Mouse (Mus musculus): Measurements from ENCODE around the gene Mgmt. TPM values are rescaled to one million over a fixed set of nuclear protein-coding genes. Genes with fewer than 3 reads are reported as not detected.

Mgmt gene
- total and polyA plus RNA-seq, 2 experiments from 2014 or later = 5.4 to 6.4 TPM

DNA sequence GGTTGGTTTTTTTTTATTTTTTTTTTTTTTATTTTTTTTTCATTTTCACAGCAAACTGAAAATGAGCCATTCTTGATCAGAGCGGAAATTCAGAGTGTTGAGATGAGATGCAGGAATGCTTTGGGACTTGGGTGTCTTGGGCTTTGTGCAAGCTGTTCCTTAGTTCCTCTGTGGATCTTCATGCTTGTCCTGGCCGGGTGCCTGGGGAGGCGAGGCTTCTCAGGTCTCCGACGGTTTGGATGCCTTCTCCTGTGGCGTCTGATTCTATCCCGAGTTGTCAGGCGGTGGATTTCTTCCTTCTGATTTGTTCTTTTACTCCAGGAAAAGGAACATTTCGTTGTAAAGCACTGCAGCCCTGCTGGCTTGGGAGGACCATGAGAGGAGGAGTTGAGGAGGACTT lies 51.7 kb downstream of the Mgmt start:
- Histone ChIP-seq H3K36me3 (replicated peaks; ENCODE audit: control insufficient read depth, insufficient read depth, low read length) (no peaks in the 10 kb centered on the region), H3K27ac (ENCODE audit: low read depth) (no peak overlapping the region), H3K9ac (replicated peaks; ENCODE audit: low read depth, low read length) (no peak overlapping the region), H3K4me1 (ENCODE audit: control insufficient read depth, insufficient read depth) (peaks cover 13% of the 10 kb centered on the region), H3K27me3 (ENCODE audit: control insufficient read depth, insufficient read depth, low read length) (no peaks in the 10 kb centered on the region), H3K9me3 (replicated peaks; ENCODE audit: control insufficient read depth, low read length) (no peaks in the 10 kb centered on the region), H3K4me2 (ENCODE audit: low read depth, low read length) (no peak overlapping the region), H3K4me3 (ENCODE audit: low read depth, low read length) (no peak overlapping the region)
- no peak for TF ChIP-seq CTCF (IDR thresholded peaks at IDR 0.05; ENCODE audit: low read depth)
- no peak for TF ChIP-seq EP300 (IDR thresholded peaks at IDR 0.05; ENCODE audit: low read depth)
- 59% methylated on average over 9 of the region's 9 CpGs for WGBS
- peak; percentile 6 for DNase-seq (ENCODE audit: low spot score)
- ATAC-seq (ENCODE audit: insufficient read depth, low read depth) = no peak

DNA sequence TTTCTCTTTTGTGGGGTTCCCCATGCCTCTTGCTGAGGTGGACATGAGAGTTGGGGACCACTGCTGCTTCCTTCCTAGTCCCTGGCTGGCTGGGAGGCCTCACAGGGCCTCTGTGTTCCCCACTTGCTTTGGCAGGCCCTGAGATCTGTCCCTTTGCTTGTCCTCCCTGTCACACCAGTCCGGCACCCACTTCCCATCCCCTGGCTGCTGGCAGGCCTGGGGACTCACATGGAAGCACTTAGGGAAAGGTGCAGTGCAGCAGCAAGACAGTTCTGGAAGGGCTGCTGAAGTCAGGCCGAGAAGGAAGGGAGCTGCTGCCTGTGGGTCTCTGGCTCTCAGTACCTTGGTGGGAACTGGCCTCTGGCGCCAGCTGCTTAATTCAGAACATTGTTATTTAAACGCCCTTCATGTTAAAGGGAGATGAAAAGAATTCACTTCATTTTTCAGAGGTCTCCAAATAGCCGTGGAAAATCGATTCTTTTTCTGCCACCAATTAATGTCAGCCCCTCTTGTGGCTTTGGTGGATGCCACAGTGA lies 53.9 kb downstream of the Mgmt start:
- Histone ChIP-seq H3K9me3 (replicated peaks; ENCODE audit: control insufficient read depth, low read length) (no peaks in the 10 kb centered on the region), H3K4me3 (ENCODE audit: low read depth, low read length) (no peak overlapping the region), H3K27ac (ENCODE audit: low read depth) (no peak overlapping the region), H3K4me1 (ENCODE audit: control insufficient read depth, insufficient read depth) (peaks cover 13% of the 10 kb centered on the region), H3K27me3 (ENCODE audit: control insufficient read depth, insufficient read depth, low read length) (no peaks in the 10 kb centered on the region), H3K9ac (replicated peaks; ENCODE audit: low read depth, low read length) (no peak overlapping the region), H3K4me2 (ENCODE audit: low read depth, low read length) (no peak overlapping the region), H3K36me3 (replicated peaks; ENCODE audit: control insufficient read depth, insufficient read depth, low read length) (no peaks in the 10 kb centered on the region)
- DNase-seq (ENCODE audit: low spot score) (no peak), ATAC-seq (ENCODE audit: insufficient read depth, low read depth) (no peak)
- TF ChIP-seq EP300 (IDR thresholded peaks at IDR 0.05; ENCODE audit: low read depth) = no peak
- TF ChIP-seq CTCF (IDR thresholded peaks at IDR 0.05; ENCODE audit: low read depth) = no peak
- 69% methylated on average over 6 of the region's 6 CpGs for WGBS

DNA sequence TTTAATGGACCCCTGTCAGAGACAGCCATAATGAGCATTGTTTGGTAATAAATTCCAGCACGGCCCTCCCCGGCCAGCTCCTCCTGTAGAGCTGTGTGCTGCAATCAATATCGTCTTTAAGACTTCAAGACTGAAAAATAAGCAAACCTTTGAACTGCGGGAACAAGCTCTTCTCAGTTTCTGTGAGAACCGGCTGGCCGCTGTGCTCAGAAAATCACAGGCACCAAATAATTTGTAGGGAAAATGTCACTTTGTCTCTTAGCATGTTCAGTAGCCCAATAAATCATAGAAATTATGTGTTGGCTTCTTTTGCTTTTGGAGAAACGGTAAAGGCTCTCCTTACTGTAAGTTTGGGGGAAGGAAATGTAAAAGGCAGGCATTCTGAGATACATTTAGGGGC lies 58.2 kb downstream of the Mgmt start:
- H3K9me3 ChIP-seq (replicated peaks; ENCODE audit: control insufficient read depth, low read length) = no peaks in the 10 kb centered on the region
- no peaks in the 10 kb centered on the region for H3K36me3 ChIP-seq (replicated peaks; ENCODE audit: control insufficient read depth, insufficient read depth, low read length)
- no peak overlapping the region for H3K4me3 ChIP-seq (ENCODE audit: low read depth, low read length)
- peaks cover 3% of the 10 kb centered on the region; the same call in 1 of the 2 replicates for H3K4me1 ChIP-seq (ENCODE audit: control insufficient read depth, insufficient read depth)
- no peak overlapping the region for H3K4me2 ChIP-seq (ENCODE audit: low read depth, low read length)
- no peak overlapping the region for H3K9ac ChIP-seq (replicated peaks; ENCODE audit: low read depth, low read length)
- no peaks in the 10 kb centered on the region for H3K27me3 ChIP-seq (ENCODE audit: control insufficient read depth, insufficient read depth, low read length)
- DNase-seq (ENCODE audit: low spot score) = no peak
- no peak for TF ChIP-seq CTCF (IDR thresholded peaks at IDR 0.05; ENCODE audit: low read depth)
- TF ChIP-seq EP300 (IDR thresholded peaks at IDR 0.05; ENCODE audit: low read depth) = no peak
- no peak overlapping the region for H3K27ac ChIP-seq (ENCODE audit: low read depth)
- no peak for ATAC-seq (ENCODE audit: insufficient read depth, low read depth)
- WGBS = 74% methylated on average over 7 of the region's 7 CpGs

DNA sequence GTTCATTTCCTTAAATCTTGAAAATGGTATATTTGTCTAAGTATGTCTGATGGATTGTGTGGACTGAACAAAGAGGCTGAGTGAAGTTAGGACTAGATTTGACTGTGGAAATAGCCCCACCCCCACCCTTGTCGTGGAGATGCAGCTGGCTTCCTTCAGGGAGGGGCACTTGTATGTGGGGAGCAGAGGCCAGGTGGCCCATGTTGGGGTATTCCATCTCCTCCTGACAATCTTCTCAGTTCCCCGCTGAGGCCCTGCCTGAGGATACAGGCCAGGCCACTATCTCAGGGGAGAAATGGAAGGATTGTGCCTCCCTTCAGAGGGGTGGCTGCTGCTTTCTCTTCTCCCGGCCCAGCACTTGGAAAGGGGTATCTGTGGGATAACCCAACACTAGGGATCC lies 58.8 kb downstream of the Mgmt start:
- no peak for ATAC-seq (ENCODE audit: insufficient read depth, low read depth)
- WGBS = 52% methylated on average over 3 of the region's 3 CpGs
- Histone ChIP-seq H3K27ac (ENCODE audit: low read depth) (no peak overlapping the region), H3K9me3 (replicated peaks; ENCODE audit: control insufficient read depth, low read length) (no peaks in the 10 kb centered on the region), H3K4me2 (ENCODE audit: low read depth, low read length) (no peak overlapping the region), H3K4me1 (ENCODE audit: control insufficient read depth, insufficient read depth) (peaks cover under 1% of the 10 kb centered on the region; the same call in 1 of the 2 replicates), H3K9ac (replicated peaks; ENCODE audit: low read depth, low read length) (no peak overlapping the region), H3K27me3 (ENCODE audit: control insufficient read depth, insufficient read depth, low read length) (no peaks in the 10 kb centered on the region), H3K36me3 (replicated peaks; ENCODE audit: control insufficient read depth, insufficient read depth, low read length) (no peaks in the 10 kb centered on the region), H3K4me3 (ENCODE audit: low read depth, low read length) (no peak overlapping the region)
- no peak for TF ChIP-seq EP300 (IDR thresholded peaks at IDR 0.05; ENCODE audit: low read depth)
- no peak for TF ChIP-seq CTCF (IDR thresholded peaks at IDR 0.05; ENCODE audit: low read depth)
- DNase-seq (ENCODE audit: low spot score) = no peak

DNA sequence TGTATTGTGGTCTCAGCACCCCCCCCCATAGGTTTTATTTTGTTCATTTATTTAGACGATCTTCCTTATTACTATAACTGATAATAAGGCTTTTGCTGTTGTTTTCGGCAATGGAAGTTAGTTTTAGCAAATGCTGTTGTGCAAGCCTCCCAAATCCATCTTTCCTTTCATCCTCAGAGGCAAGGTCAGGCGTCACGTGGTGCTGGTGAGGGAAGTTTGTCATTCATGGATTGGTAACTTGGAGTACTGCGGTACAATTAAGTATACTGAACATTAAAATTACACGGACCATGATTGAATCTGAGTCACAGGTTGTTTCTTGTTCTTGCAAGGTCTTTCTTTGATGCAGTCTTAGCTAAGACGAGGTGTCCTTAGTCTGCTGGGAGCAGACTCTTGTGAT lies 77.9 kb downstream of the Mgmt start:
- DNase-seq (ENCODE audit: low spot score) (no peak), ATAC-seq (ENCODE audit: insufficient read depth, low read depth) (no peak)
- H3K9ac ChIP-seq (replicated peaks; ENCODE audit: low read depth, low read length) = no peak overlapping the region
- H3K27ac ChIP-seq (ENCODE audit: low read depth) = no peak overlapping the region
- H3K4me2 ChIP-seq (ENCODE audit: low read depth, low read length) = no peak overlapping the region
- H3K4me1 ChIP-seq (ENCODE audit: control insufficient read depth, insufficient read depth) = no peaks in the 10 kb centered on the region
- no peak overlapping the region for H3K4me3 ChIP-seq (ENCODE audit: low read depth, low read length)
- no peaks in the 10 kb centered on the region for H3K9me3 ChIP-seq (replicated peaks; ENCODE audit: control insufficient read depth, low read length)
- WGBS = 88% methylated on average over 7 of the region's 7 CpGs
- no peaks in the 10 kb centered on the region for H3K27me3 ChIP-seq (ENCODE audit: control insufficient read depth, insufficient read depth, low read length)
- no peak for TF ChIP-seq EP300 (IDR thresholded peaks at IDR 0.05; ENCODE audit: low read depth)
- no peak for TF ChIP-seq CTCF (IDR thresholded peaks at IDR 0.05; ENCODE audit: low read depth)
- H3K36me3 ChIP-seq (replicated peaks; ENCODE audit: control insufficient read depth, insufficient read depth, low read length) = no peaks in the 10 kb centered on the region

DNA sequence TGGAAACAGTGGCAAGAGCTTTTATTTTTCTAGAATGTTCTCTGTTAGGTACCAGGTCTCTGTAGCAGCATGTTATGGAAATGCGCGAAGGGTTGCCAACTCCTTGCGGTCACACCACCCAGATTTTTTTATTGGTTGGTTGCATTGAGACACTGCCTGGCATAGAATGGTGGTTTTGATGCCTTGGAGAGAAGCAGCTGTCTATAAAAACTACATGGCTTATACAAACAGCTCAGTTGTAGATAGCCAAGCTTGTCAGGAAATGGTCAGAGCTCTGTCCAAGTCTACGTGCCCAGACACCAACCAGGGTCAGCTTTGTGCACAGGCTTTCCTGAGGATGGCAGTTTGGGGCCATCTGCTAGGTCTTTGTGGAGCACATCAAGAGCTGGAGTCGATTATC lies 80.6 kb downstream of the Mgmt start:
- Histone ChIP-seq H3K4me1 (ENCODE audit: control insufficient read depth, insufficient read depth) (no peaks in the 10 kb centered on the region), H3K27ac (ENCODE audit: low read depth) (no peak overlapping the region), H3K9ac (replicated peaks; ENCODE audit: low read depth, low read length) (no peak overlapping the region), H3K36me3 (replicated peaks; ENCODE audit: control insufficient read depth, insufficient read depth, low read length) (no peaks in the 10 kb centered on the region), H3K9me3 (replicated peaks; ENCODE audit: control insufficient read depth, low read length) (no peaks in the 10 kb centered on the region), H3K4me2 (ENCODE audit: low read depth, low read length) (no peak overlapping the region), H3K27me3 (ENCODE audit: control insufficient read depth, insufficient read depth, low read length) (no peaks in the 10 kb centered on the region), H3K4me3 (ENCODE audit: low read depth, low read length) (no peak overlapping the region)
- DNase-seq (ENCODE audit: low spot score) (no peak), ATAC-seq (ENCODE audit: insufficient read depth, low read depth) (no peak)
- 82% methylated on average over 5 of the region's 5 CpGs for WGBS
- TF ChIP-seq CTCF (IDR thresholded peaks at IDR 0.05; ENCODE audit: low read depth) = no peak
- TF ChIP-seq EP300 (IDR thresholded peaks at IDR 0.05; ENCODE audit: low read depth) = no peak

Data from heart, postnatal 0 days (tissue).